Mouse (Mus musculus) ovary, postnatal 36 days (tissue): ENCODE data around the gene Tomm40l.

ENCODE experiments used
- DNase-seq: peaks from one replicate; pipeline ENCODE4 v3.0.0; 2022; ENCODE audit warnings: low spot score, mixed read lengths

Gene Tomm40l

DNA sequence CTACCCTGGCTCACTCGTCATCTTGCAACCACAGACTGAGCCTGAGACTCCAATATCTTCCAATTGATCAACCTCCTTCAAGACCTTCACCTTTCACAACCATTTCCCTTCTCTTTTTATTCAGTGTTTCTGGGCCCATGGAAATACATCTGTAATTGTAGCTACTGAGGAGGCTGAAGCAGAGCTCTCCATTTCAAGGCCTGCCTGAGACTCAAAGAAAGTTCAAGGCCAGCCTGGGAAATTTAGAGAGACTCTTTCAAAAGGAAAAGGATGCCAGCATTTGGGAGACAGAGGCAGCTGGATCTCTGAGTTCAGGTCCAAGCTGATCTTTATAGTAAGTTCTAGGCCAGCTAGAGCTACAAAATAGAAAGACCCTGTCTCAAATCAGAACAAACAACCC is 5.6 kb upstream of the Tomm40l start:
- DNase-seq, result no peak

DNA sequence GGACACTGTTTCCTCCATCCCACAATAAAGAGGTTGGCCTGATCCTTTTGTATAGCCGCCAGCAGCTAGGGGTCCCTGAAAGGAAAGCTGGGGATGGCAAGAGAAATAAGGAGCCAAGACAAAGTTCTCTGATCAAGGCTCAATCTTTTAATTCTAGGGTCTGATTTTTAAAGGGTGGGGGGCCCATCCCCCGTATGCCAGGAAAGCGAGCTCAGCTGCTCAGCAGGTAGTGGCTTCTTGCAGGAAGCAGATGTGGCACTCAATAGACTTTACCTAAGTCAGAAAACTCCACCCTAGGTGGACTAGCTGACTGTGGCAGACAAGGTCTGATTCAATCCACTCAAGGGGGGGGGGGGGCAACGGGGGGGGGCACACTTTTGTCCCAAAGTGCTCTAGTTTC is 4.5 kb upstream of the Tomm40l start:
- no peak for DNase-seq

DNA sequence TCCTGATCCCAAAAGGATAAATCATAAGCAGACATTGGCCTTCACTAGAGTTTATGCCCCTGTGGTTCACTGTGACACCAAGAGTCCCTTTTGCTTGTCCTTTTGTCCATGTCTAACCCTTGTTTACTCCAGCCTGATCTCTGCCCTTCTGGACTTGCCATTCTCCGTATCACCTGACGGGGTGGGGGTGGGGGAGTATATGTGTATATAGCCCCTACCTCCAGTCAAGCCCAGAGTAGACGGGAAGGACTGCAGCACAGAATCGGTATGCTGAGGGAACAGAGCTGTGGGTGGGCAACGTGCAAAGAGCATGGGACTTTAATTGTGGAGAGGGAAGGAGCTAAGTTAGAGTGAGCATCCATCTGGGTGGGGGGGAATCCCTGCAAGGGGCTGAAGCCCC is 2.5 kb upstream of the Tomm40l start, which contains the start of gene Apoa2:
Gene Apoa2 (plus strand): TSS at position 198 of the 400 bp plus-strand sequence.
- no peak for DNase-seq

DNA sequence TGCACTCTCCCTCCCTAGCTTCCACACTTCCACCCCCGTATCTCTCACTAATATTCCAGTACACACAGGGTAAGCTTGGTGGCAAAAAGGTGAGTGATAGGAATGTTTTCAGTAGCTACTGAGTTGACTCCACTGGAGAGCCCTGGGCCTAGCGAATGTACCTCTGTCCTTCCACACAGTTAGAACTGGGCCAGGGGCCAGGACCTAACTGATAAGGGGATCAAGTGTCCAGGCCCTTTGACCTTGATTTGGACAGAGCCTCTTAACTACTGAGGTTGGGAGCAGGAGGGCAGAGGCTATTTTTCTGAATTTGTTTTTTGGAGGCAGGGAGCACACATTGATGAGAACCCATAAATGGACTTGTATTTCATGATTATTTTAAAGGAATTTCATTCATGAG is 1.5 kb upstream of the Tomm40l start:
- peak; percentile 38 for DNase-seq

DNA sequence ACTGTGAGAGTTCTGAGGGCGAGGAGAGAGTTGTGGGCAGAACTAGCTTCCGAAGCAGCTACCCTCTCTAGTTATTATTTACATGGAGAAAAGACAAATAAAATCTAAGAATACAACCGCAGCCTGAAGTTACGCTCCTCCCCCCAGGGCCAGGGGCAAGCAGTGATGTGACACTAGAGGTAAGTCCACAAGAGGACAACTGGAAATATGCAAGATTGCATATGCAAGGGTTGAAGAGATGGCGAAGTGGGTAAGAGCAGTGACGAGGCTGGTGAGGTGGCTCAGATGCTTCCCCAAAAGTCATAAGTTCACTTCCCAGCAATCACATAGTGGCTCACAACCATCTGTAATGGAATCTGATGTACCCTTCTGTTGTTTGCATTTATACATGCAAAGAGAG is 854 bp upstream of the Tomm40l start:
- DNase-seq, result no peak

DNA sequence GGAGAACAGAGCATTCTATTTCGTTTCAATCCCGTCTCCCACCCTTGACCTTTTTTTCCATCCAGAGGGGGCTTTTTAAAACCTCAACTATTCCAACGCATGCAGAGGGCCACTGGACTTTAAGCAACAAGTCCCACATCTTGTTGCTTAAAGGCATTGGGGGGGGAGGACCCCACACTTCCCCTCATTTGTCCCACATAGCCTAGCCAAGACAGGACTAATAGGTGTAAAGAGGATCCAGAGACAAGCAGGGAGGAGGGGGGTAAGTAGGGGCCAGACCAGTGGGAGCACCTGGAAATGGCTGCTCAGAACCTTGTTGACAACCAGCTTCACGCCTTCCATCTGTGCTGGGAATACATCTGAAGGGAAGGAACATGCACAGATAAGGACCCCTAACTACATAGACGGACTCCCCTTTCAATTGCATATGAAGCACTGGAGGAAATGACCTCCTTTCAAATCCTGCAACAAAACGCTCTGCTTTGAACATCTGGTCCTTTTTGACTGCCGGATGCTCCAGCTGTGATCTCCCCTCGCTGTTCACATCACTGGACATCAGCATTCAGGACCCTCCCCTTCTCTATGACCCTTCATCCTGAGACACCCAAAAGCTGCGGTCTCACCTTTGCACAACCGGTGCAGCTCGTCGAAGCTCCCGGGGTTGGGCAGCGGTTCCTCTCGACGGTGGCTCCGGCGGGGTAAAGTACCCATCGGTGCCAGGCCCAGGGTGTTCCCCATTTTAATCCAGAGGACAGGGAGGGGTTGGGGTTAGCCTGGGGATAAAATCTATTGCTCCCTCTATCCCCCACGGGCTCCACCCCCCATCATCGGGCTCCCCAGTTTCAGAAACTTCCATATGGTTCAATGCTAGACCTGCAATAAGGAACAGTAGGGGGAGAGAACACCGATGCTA is 777 bp downstream of the Tomm40l start:
- DNase-seq, result peak; percentile 28

DNA sequence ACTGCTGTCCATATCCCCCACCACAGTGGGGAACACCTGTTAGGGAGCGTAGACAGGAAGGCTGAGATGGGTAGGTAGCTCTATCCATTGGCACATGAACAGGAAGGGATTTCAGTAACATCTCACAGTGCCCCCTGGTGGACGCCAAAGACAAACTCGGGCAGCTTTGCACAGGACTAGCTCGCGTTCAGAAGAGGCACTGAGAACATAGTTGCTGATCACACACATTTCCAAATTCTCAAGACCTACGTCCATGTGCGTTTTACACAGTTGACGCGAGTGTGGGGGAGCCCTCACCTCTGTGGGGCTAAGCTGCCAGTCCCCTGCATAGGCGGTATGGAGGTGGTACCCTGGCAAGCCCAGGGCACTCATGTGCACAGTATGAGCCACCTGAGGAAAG is 1.4 kb downstream of the Tomm40l start:
- DNase-seq, result peak; percentile 82

DNA sequence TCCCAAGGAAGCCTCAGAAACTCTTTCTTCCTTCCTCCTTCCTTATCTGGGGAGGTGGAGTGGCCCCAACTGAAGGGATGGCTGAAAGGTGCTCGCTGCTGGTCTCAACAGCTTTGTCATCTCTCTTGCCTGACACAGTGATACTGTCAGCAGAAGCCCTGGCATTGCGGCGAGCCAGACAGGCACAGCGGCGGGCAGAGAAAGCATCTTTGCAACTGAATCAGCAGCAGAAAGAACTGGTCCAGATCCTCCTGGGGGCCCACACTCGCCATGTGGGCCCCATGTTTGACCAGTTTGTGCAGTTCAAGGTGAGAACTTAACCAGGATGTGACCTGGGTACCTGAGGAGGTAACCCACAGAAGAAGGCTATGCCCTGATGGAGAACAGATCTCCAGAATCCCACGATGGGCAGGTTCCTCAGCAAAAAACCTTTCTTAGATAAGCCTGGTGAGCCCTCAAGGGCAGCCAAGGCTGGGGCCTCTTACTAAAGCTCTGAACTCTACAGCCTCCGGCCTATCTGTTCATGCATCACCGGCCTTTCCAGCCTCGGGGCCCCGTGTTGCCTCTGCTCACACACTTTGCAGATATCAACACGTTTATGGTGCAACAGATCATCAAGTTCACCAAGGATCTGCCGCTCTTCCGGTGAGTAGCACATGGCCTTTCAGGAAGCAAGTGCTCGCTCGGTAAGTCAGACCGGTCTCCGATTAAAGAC is 5.9 kb downstream of the Tomm40l start:
- no peak for DNase-seq

DNA sequence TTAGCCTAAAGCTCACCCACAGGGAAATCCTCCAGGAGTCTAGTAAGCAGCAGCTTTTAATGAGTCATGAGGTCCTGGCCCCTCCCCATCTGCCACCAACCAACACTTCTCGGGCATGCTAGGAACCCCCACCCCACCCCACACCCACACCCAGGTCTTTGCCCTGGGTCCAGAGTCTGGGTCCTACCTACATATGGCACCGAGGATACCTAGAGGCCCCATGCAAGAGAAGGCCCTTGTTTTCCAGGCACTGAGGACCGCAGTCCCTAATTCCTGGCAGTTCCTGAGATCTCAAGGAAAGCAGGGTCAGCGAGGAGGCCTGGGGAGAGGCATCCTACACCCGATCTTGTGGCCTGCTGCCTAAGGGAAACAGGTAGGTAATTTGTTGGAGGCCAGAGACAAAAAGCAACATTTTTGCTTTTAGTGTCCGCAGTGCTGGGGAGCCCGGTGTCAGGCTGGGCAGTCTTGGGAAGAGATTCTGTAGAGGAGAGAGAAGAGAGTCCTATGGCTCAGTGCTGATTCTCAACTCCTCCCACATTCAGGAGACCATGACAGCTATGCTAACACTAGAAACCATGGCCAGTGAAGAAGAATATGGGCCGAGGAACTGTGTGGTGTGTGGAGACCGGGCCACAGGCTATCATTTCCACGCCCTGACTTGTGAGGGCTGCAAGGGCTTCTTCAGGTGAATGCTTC is 8.4 kb downstream of the Tomm40l start, which contains the start of gene Nr1i3:
Gene Nr1i3 (plus strand): TSS at position 170 of the 696 bp plus-strand sequence.
- DNase-seq, result no peak

DNA sequence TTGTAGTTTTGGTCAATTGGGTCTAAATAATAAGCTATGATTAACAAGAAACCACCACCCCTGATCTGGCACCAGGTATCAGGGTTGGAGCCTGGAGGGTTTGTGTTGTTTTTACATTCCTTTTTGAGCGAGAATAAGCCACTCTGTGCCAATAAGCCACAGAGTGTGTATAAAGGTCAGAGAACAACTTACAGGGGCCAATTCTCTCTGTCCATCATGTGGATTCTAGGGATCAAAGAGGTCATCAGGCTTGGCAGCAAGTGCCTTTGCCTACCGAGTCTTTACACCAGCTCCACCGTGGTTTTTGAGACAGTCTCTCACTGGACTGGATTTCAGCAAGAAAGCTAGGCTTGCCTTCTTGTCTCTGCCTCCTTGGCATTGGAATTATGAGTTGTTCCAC is 9.5 kb downstream of the Tomm40l start:
- no peak for DNase-seq

DNA sequence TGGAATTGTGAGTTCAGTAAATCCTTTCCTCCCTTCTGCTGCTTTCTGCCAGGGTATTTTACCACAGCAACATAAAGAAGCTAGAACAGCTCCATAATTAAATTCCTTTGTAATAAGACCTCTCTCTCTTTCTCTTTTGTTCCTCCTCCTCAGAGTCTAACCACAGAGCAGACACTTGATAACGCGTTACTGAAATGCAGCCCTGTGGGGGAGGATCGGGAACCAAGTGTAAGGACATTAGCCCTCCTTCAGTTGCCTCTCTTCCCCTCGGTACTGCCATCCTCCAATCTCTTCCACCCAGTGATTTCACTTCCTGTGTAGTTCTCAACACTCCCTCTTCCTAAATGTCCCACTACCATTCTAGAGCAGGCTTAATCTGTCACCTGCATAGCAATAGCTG is 12.9 kb downstream of the Tomm40l start:
- no peak for DNase-seq

DNA sequence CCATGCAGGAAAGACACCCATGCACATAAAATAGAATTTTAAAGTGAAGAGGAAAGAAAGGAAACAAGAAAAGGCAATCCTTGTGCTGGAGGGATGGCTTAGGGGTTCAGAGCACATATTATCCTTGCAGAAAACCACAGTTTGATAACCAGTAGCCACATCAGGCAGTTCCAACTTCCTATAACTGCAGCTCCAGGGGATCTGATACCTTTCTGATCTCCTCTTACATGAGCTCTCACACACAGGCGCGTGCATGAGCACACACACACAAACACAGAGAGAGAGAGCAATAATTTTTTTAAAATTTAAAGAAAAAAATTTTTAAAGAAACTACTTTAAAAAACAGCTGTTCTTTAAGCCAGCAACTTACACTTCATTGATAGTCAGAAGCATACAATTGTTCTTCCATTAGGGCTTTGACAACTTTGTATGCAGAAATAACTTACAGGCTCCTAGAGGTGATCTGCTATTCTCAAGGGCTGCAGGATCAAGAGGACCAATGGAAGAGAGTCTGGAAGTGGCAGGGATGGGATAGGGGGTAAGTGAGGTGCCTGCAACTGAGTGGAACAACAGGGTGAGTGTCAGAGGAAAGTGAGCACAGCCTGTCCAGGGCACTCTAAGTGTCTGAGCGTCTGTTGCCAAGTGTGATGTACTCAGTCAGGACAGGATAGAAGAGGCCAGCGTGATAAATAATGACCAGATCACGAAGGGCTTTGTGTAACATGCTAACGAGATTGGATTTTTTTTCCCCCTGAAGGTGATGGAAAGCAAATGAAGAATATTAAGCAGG is 16.4 kb downstream of the Tomm40l start:
- DNase-seq, result no peak

DNA sequence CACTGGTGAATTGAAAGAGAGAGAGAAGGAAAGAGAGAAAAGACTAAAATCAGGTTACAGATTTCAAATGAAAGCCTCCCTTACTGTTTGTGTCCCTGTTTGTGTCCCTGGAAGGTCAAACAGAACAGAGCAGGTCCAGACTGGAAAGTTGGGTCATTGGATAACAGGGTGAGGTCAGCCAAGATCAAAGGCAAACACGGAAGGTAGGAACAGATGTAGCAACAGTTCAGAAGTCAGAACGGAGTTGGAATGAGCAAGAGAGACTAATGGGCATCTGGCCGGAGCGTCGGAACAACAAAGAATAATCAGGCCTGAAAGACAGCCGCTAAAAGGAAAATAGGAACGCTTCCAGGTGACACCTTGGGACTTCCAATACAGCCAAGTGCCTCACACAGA is 18.1 kb downstream of the Tomm40l start:
- no peak for DNase-seq

DNA sequence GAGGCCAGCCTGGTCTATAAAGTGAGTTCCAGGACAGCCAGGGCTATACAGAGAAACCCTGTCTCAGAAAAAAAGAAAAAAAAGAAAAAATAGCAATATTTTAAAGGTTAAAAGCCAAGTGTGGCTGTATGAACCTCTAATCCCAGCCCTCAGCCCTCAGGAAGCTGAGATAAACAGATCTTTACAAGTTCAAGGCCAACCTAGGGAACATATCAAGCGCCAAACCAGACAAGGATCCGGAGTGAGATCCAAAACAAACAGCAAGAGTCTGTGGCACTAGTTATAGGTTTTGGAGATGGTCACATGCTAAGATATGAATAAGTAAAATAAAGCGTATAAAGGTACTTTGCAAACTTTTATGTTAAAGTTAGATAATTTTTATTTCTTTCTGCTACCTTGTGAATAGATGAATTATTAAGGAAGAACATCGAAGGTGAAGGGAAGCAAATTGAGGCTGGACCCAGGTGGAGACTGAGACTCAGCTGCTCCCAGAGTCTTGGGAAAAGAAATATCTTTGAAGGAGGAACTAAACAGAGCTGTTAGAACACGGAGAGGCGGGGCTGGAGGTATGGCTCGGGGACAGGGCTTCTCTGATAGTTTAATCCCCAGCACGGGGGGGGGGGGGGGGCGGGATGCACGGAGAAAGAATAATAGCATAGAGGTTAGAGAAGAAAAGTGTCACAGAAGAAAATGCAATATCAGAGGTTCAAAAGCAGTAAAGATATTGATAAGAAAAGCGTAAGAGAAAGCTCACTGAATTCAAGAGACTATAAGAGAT is 18.7 kb downstream of the Tomm40l start:
- no peak for DNase-seq

DNA sequence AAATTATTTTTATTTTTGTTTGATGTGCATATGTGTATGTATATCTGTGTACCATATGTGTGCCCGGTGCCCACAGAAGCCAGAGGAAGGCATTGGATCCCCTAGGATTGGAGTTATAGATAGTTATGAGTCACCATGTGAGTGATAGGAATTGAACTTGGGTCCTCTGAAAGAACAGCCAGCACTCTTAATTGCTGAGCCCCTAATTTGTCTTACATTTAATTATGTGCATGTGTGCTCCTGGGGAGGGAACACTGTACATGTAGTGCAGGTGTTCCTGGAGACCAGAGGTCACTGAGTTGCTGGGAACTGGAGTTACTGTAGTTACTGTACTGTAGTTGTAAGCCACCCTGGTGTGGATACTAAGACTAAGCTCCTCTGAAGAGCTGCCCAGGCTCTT is 21.5 kb downstream of the Tomm40l start:
- no peak for DNase-seq

DNA sequence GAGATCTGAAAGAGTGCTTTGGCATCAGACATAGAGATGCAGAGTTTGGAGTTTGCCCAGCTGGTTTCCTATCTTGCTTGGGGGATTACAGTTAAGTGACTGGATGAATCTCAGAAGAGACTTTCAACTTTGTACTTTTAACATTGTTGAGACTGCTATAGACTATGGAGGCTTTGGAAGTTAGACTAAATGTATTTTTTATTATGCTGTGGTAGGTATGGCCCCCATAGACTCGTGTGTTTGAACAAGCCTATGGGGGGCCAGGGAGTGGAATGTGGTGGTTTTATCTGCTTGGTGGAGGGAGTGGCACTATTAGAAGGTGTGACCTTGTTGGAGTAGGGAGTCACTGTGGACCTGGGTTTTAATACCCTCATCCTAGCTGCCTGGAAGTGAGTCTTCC is 22.8 kb downstream of the Tomm40l start:
- DNase-seq, result no peak

DNA sequence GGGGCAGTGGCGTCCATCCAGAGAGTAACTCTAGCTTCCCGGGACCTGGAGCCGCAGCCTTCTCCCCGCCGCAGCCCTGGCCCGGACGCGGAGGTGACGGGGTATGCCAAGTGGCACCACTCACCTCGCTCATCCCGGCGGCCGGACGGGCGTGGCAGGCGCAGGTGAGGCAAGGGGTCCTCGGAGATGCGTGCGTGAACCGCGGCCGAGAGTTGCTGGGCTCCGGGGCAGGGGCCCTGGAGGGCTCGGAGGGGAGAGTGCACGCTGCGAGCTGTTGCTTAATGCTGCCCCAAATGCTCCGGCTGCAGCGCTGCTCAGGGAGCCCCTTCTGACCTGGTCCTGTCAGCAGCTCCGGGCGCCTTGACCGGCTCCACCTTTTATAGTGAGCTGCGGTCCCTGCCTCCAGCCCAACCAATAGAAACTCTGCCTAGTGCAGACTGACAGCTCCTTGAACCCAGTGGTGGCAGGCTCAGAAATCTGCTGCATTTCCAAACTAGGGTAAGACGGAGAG is 26.4 kb downstream of the Tomm40l start, which contains the start of gene Pcp4l1:
Gene Pcp4l1 (minus strand): TSS at position 382 of the 511 bp plus-strand sequence.
- DNase-seq, result peak; percentile 68

DNA sequence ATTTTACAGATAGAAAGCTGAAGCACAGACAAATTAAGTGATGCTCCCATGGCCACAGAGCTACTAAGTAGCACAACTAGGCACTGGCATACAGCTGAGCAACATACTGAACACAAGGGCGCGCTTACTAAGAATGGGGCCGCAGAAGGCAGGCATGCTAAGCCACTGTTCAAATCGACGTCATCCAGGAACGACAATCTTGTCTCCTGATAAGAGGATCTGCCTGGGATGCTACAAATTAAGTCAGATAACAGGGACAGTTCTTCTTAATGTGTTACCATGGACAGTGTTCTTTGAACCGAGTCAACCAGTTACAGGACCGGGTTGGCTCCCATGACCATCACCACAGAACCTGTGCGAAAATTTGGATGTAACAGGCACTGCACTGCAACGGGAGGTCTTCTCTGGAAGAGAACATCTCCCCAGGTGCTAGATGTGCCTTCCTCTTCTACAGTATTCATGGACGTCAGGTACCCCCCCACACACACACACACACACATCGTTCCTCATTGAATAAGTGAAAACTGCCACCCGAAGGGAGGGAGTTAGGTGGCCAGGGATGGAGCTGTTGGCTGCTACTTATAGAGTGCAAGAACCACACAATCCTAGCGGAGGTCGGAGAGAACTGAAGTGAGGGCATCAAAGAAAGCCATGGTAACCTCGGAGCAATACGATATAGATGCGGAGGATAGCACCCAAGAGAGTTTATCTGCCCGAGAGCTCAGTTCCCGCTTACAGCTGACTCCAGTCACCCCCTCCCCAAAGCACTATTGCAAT is 27.1 kb downstream of the Tomm40l start:
- DNase-seq, result no peak

DNA sequence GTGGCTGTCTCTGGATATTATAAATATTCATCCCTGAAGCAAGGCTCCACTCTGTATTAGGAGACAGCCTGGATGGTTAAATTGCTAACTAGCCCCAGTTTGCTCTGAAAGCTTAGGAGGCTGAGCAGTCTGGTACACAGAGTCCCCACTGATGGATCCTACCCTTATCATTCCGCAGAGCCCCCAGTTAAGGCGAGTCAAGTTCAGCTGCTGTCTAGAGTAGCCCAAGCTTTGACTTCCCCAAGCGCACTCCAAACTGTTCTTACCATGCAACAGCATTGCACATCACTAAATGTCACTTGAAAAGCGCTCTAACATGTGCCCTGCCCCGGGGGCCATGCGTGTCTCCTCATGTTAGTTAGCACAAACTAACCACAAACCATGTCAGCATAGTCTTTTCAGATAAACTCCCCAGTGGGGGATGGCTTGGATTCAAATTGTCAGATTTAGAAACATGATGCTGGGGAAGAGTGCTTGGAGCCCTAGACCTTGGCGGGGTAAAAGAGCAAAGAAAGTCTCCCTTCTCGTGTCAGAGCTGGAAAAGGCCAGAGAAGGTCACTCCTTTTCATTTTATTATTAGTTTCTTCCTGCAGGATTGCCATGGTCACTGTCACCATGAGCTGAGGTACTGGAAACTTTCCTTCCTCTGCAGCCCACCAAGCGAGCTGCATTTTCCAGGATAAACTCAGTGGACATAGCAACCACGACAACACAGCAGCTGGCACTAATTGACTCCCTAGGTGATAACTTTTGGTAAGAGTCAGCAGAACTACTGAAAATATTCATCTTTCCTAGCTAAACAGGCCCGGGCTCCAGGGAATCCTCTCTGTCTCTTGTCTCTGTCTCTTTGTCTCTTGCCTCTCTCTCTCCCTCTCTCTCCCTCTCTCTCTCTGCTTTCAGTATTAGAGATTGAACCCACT is 28.1 kb downstream of the Tomm40l start:
- DNase-seq, result no peak
